Mouse (Mus musculus) lung, embryonic 16.5 days (tissue): ENCODE measurements around the gene Fhit. TPM values are rescaled to one million over a fixed set of nuclear protein-coding genes. Genes with fewer than 3 reads are reported as not detected.

ENCODE experiments used
- ATAC-seq: fragments of 200-750 bp; cut with Nextera tagmentation; 2 replicates; pipeline ENCODE4 v1.8.0; 2017; ENCODE audit warnings: low read depth, mild to moderate bottlenecking, moderate library complexity
- H3K27ac ChIP-seq: fragments of 300-500 bp; sonication (generic); 2 replicates; pipeline ENCODE4 v1.5.1; 2014; ENCODE audit warnings: mild to moderate bottlenecking, control low read depth, low read length
- H3K27me3 ChIP-seq: fragments of 300-500 bp; sonication (generic); 2 replicates; pipeline ENCODE4 v1.6.1; 2014; ENCODE audit warnings: low read depth, low read length, mixed read lengths; ENCODE audit not compliant: control insufficient read depth, insufficient read depth
- H3K36me3 ChIP-seq: fragments of 300-500 bp; sonication (generic); 2 replicates; pipeline ENCODE4 v1.6.1; 2014; ENCODE audit warnings: low read length; ENCODE audit not compliant: control insufficient read depth, insufficient read depth
- H3K4me1 ChIP-seq: fragments of 300-500 bp; sonication (generic); replicated peaks from 2 replicates; pipeline ENCODE4 v1.6.1; 2014; ENCODE audit warnings: low read length, mixed read lengths; ENCODE audit not compliant: control insufficient read depth, insufficient read depth
- H3K4me2 ChIP-seq: fragments of 300-500 bp; sonication (generic); 2 replicates; pipeline ENCODE4 v1.6.1; 2014; ENCODE audit warnings: low read depth, low read length, control low read depth
- H3K4me3 ChIP-seq: fragments of 300-500 bp; sonication (generic); 2 replicates; pipeline ENCODE4 v1.5.1; 2014; ENCODE audit warnings: mild to moderate bottlenecking, low read length, control low read depth
- H3K9ac ChIP-seq: fragments of 300-500 bp; sonication (generic); 2 replicates; pipeline ENCODE4 v1.6.1; 2014; ENCODE audit warnings: low read length, control low read depth
- H3K9me3 ChIP-seq: fragments of 300-500 bp; sonication (generic); 2 replicates; pipeline ENCODE4 v1.6.1; 2016; ENCODE audit warnings: low read length; ENCODE audit not compliant: control insufficient read depth
- WGBS: fragments of 180-500 bp; shearing (Covaris S2); extraction: QIAGEN DNeasy Blood & Tissue Kit; methylation state at CpG from one replicate; pipeline ENCODE4 v1.1.7; 2014; 5-methylcytosine and 5-hydroxymethylcytosine counted together
- polyA plus RNA-seq: library from polyadenylated mRNA; unstranded; fragments of >200 nt; fragmentation: Nextera tagmentation; extraction: Ambion mirVana; gene quantifications from 2 replicates; pipeline ENCODE4 v1.2.1, GENCODE M21; 2015

The Fhit gene
- polyA plus RNA-seq, 1 experiment from 2014 or later: 4.9 TPM

DNA sequence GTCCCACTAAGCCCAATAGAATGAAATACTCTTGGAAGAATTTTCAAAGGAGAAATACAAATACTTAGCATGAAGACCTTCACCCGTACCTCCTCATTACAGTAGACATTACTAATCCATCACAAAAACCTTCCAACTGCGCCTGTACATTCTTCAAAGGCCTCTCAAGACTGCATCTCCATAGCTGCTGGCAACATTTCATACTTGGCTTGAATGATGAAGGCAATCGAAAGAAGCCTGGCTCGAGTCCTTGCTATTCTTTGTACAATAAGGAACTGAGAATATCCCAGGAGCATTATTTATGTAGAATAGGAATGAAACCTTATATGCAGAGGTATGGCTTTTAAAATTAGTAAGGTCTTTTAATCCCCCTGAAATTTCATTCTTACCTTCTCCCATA is 636.0 kb downstream of the Fhit start:
- Histone ChIP-seq H3K9ac (no peak overlapping the region), H3K36me3 (no peaks in the 10 kb centered on the region), H3K4me3 (no peak overlapping the region), H3K4me1 (no peaks in the 10 kb centered on the region), H3K9me3 (no peaks in the 10 kb centered on the region), H3K27me3 (no peaks in the 10 kb centered on the region), H3K4me2 (no peak overlapping the region), H3K27ac (no peak overlapping the region)
- 73% methylated on average over 4 of the region's 4 CpGs for WGBS
- no peak for ATAC-seq

DNA sequence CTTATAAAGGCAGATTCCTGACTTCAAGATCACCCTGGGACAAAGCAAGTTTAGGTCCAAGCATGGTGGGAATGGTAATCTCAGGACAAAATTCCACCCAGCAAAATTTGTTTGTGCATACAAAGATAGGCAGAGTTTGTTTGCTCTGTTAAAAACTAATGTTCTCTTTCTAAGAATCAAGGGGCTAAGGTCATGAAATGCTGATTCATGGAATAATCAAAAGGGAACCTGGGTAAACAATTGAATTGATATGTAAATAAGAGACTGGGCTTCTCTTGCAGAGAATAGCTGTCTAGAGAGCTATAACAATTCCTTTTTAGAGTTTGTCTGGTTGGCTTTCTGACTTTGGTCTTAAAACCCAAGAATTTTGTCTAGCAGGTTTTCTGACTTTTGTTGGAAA is 647.8 kb downstream of the Fhit start:
- no peaks in the 10 kb centered on the region for H3K4me1 ChIP-seq
- no peaks in the 10 kb centered on the region for H3K36me3 ChIP-seq
- H3K9me3 ChIP-seq: no peaks in the 10 kb centered on the region
- ATAC-seq: no peak
- no peak overlapping the region for H3K9ac ChIP-seq
- no peak overlapping the region for H3K4me2 ChIP-seq
- H3K27me3 ChIP-seq: no peaks in the 10 kb centered on the region
- H3K4me3 ChIP-seq: no peak overlapping the region
- H3K27ac ChIP-seq: no peak overlapping the region

DNA sequence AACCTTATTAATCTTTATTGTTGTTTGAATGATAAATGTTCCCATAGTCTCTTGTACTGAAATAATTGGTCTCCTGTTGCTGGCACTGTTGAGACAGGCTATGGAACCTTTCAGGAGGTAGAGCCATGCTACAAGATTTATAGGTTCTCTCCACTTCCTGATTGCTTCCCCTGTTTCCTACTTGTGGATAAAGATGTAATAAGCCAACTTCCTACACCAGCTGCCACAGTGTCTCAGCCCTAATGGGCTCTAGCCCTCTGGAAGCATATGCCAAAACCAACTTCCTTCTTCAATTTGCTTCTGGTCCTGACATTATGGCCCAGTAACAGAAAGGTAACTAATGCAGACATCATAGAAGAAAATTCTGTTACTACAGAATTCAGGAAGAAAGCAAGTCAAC is 652.6 kb downstream of the Fhit start:
- ATAC-seq: no peak
- Histone ChIP-seq H3K9me3 (no peaks in the 10 kb centered on the region), H3K4me2 (no peak overlapping the region), H3K27ac (no peak overlapping the region), H3K4me1 (no peaks in the 10 kb centered on the region), H3K36me3 (no peaks in the 10 kb centered on the region), H3K9ac (no peak overlapping the region), H3K4me3 (no peak overlapping the region), H3K27me3 (no peaks in the 10 kb centered on the region)

DNA sequence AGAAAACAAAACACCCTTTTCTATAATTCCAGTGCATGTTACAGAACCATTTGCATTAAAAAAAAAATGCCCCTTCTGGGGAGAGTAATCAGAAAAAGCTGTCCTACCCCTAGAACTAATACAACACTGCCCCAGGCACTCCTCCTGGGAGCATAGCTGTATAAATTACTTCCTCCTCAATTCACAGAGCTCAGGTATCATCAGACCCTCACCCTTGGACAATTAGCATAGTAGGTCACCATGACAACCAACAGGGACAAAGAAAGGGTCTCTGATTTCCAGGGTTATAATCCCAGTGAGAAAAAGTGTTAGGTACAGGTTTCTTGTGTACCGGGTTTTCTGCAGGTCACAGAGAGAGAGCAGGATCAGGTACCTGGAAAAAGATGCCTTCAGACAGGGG is 654.3 kb downstream of the Fhit start:
- no peaks in the 10 kb centered on the region for H3K27me3 ChIP-seq
- no peaks in the 10 kb centered on the region for H3K4me1 ChIP-seq
- no peak overlapping the region for H3K9ac ChIP-seq
- no peaks in the 10 kb centered on the region for H3K9me3 ChIP-seq
- no peaks in the 10 kb centered on the region for H3K36me3 ChIP-seq
- ATAC-seq: no peak
- WGBS: 65% methylated on average over 1 of the region's 1 CpGs
- H3K27ac ChIP-seq: no peak overlapping the region
- H3K4me2 ChIP-seq: no peak overlapping the region
- H3K4me3 ChIP-seq: no peak overlapping the region

DNA sequence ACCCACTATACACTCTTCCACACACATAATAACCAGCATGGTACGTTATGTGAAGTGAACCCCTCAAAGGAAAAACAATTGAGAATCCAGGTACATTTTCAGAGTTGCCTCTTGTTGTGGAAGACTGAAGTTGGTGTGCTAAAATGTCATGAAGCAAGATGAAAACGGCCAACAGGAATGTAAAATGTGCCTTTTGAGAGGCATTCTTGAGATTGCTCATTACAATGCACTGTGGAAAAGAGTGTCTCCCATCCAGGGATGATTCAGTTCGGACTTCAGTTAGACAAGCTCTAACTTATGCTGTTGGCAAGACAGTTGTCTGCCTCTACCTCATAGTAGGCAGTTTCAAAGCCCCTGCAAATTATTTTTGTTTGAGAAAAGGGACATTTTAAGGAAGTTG is 676.0 kb downstream of the Fhit start:
- Histone ChIP-seq H3K27ac (no peak overlapping the region), H3K27me3 (no peaks in the 10 kb centered on the region), H3K4me3 (no peak overlapping the region), H3K9ac (no peak overlapping the region), H3K9me3 (no peaks in the 10 kb centered on the region), H3K4me2 (no peak overlapping the region), H3K36me3 (no peaks in the 10 kb centered on the region), H3K4me1 (no peaks in the 10 kb centered on the region)
- 64% methylated on average over 3 of the region's 3 CpGs for WGBS
- ATAC-seq: no peak

DNA sequence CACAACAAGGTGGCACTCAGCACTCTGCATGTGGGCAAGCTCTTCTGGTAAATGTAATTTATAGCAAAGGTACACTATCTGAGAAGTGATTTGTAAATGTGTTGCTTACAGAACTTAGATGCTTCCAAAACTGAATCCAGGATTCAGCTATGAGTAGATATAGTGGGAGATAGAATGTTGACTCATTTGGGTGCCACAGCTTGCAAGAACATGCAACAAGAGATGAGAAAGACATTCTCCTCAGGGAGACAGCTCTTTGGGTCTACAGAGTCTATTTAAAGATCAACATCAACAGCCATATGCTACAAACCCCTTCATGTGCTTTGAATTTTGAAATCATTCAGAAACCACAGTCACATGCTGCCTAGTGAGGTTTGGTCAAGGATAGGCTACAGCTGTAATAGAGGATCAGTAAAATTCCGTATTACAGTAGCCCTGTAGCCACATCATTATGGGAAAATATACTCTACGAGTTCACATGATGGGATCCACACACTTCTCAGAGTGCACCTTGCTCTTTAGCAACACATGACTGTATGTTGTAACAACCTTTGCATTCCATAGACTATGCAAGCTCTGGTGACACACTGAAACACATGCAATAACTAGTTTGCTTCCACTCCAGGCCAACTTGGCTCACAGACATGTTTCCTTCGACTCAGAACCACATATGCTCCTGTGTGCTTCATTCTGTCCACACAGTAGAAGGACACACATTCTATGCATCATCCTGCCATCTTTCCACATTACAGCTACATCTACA is 678.8 kb downstream of the Fhit start:
- Histone ChIP-seq H3K27ac (no peak overlapping the region), H3K4me1 (no peaks in the 10 kb centered on the region), H3K4me2 (no peak overlapping the region), H3K27me3 (no peaks in the 10 kb centered on the region), H3K9ac (no peak overlapping the region), H3K4me3 (no peak overlapping the region), H3K9me3 (no peaks in the 10 kb centered on the region), H3K36me3 (no peaks in the 10 kb centered on the region)
- no peak for ATAC-seq
- WGBS: 85% methylated on average over 3 of the region's 3 CpGs

DNA sequence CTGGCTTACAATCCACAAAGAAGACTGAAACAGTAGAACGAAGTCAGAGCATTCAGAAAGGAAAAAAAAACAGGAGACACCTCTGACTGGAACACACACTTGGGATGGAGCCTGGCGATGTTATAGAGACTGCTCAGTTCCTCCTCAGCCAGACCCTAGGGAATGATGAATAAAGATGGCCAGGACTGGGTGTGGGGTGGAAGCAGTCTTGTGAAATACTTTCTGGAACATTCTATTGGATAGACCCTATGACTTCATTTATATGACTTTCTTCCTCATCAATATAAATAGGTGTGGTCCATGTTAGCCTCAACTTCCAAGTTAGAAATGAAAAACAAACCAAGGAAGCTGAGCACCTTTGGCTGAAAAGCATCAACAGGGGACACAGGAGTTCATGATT is 680.5 kb downstream of the Fhit start:
- no peaks in the 10 kb centered on the region for H3K27me3 ChIP-seq
- H3K27ac ChIP-seq: no peak overlapping the region
- H3K9me3 ChIP-seq: no peaks in the 10 kb centered on the region
- 62% methylated on average over 2 of the region's 2 CpGs for WGBS
- ATAC-seq: no peak
- H3K4me3 ChIP-seq: no peak overlapping the region
- H3K36me3 ChIP-seq: no peaks in the 10 kb centered on the region
- H3K4me1 ChIP-seq: no peaks in the 10 kb centered on the region
- no peak overlapping the region for H3K9ac ChIP-seq
- no peak overlapping the region for H3K4me2 ChIP-seq

DNA sequence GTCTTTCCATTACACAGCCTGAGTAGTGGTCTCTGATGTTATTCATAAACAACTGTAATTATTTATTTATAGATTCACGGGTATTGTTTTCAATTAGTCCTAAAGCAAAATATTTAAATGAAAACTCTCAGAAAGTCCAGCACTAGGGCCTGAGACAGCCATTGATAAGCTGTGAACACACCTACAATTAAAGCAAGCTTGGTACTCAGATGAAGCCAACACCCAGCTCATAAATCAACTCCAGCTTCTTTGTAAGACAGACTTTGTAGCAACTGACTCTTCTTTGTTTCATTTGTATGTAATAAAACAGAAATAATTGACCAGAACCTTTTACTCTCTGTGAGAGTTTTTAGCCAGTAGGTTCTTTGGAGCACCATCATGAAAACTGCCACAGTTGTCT is 681.2 kb downstream of the Fhit start:
- Histone ChIP-seq H3K4me3 (no peak overlapping the region), H3K9me3 (no peaks in the 10 kb centered on the region), H3K9ac (no peak overlapping the region), H3K27me3 (no peaks in the 10 kb centered on the region), H3K36me3 (no peaks in the 10 kb centered on the region), H3K4me1 (no peaks in the 10 kb centered on the region), H3K4me2 (no peak overlapping the region), H3K27ac (no peak overlapping the region)
- ATAC-seq: no peak
- WGBS: 51% methylated on average over 1 of the region's 1 CpGs

DNA sequence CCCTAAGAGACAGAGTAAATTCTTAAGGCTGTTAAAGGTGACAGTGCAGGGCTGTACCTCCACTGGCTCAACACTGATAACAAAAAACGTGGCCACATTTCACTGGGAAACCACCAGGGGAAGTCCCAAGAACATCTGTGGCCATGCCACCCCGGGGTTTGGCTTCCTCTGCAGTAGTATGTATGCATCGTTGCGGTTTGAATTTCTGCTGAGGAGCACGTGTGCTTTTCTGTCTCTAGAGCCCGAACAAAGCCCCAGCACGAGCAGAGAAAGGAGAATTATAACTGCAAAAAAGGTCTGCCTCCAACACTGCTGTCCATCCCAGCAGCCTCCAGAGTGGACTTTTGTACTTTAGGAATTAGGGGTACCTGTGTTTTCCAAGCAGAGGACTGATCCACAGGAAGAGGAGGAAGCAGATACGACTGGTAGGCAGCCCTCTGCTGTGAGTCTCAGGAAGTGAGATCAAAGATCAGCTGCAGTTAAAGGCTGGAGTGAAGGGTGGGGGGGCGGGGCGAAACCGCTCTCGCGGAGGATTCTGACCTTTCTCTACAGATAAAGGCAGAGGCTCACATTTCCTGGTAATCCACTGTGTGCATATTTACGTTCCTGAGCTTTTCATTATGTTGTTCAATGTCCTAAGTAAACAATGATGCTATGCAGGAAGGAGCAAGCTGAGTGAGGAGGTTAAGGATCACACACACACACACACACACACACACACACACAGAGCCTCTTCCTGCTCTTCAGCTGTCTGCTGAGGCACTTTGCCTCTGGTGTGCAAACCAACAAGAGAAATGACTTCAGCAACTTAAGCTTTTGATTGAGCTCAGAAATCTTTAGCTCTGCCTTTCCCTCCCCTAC is 708.6 kb downstream of the Fhit start:
- Histone ChIP-seq H3K4me1 (peaks cover 5% of the 10 kb centered on the region; the same call in 1 of the 2 replicates), H3K4me3 (peak overlapping the region; percentile 36), H3K27ac (peak overlapping the region; percentile 20), H3K9ac (peak overlapping the region; percentile 44; the same call in 1 of the 2 replicates), H3K9me3 (no peaks in the 10 kb centered on the region), H3K4me2 (peak overlapping the region; percentile 52), H3K27me3 (no peaks in the 10 kb centered on the region), H3K36me3 (no peaks in the 10 kb centered on the region)
- ATAC-seq: peak; percentile 85
- WGBS: 5% methylated on average over 14 of the region's 14 CpGs
